Mouse (Mus musculus): ENCODE data around the gene Clcc1.

DNA sequence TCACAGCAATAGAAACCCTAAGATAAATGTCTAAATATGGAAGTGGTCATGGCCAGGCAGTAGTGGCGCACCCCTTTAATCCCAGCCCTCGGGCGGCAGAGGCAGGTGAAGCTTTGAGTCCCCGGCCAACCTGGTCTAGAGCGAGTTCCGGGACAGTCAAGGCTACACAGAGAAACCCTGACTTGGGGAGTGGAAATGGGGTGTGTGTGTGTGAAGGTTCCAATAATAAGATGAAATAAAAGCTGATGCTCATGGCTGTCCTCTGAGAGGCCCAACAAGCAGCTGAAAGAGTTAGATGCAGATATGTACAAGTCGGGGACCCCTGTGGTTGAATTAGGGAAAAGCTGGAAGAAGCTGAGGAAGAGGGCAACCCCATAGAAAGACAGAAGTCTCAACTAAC lies 32.0 kb downstream of the Clcc1 start:
- TF ChIP-seq CTCF (IDR thresholded peaks at IDR 0.05; ENCODE audit: borderline replicate concordance, extremely low read depth, insufficient read depth, insufficient read length): no peak
- no peak for TF ChIP-seq POLR2A (IDR thresholded peaks at IDR 0.05; ENCODE audit: borderline replicate concordance, extremely low read depth, insufficient read depth, insufficient read length, poor library complexity, severe bottlenecking)

All from brain, embryonic 14.5 days (tissue).